Mouse (Mus musculus) liver, embryonic 13.5 days (tissue): ENCODE results near the gene Naa25. TPM values are rescaled to one million over a fixed set of nuclear protein-coding genes. Genes with fewer than 3 reads are reported as not detected.

Experiments used
- ATAC-seq: fragments of 200-750 bp; cut with Nextera tagmentation; 2 replicates; pipeline ENCODE4 v1.8.0; 2017; ENCODE audit warnings: low read depth, mild to moderate bottlenecking, moderate number of reproducible peaks, moderate library complexity
- DNase-seq: peaks from one replicate; pipeline ENCODE4 v3.0.0; 2022
- H3K27ac ChIP-seq: fragments of 300-500 bp; sonication (generic); 2 replicates; pipeline ENCODE4 v1.5.1; 2015; ENCODE audit warnings: moderate library complexity, mild to moderate bottlenecking, inconsistent platforms
- H3K27me3 ChIP-seq: fragments of 300-500 bp; sonication (generic); 2 replicates; pipeline ENCODE4 v1.6.1; 2015; ENCODE audit warnings: mild to moderate bottlenecking, inconsistent platforms
- H3K36me3 ChIP-seq: fragments of 300-500 bp; sonication (generic); 2 replicates; pipeline ENCODE4 v1.6.1; 2015; ENCODE audit warnings: mild to moderate bottlenecking, inconsistent platforms
- H3K4me1 ChIP-seq: fragments of 300-500 bp; sonication (generic); replicated peaks from 2 replicates; pipeline ENCODE4 v1.6.1; 2015; ENCODE audit warnings: inconsistent platforms
- H3K4me2 ChIP-seq: fragments of 300-500 bp; sonication (generic); 2 replicates; pipeline ENCODE4 v1.6.1; 2015; ENCODE audit warnings: inconsistent platforms, mild to moderate bottlenecking, moderate library complexity
- H3K4me3 ChIP-seq: fragments of 300-500 bp; sonication (generic); replicated peaks from 2 replicates; pipeline ENCODE4 v1.5.1; 2015; ENCODE audit warnings: mild to moderate bottlenecking, inconsistent platforms
- H3K9ac ChIP-seq: fragments of 300-500 bp; sonication (generic); 2 replicates; pipeline ENCODE4 v1.6.1; 2015; ENCODE audit warnings: mild to moderate bottlenecking, inconsistent platforms
- H3K9me3 ChIP-seq: fragments of 300-500 bp; sonication (generic); replicated peaks from 2 replicates; pipeline ENCODE4 v1.6.1; 2016; ENCODE audit warnings: inconsistent platforms
- WGBS: fragments of 180-500 bp; shearing (Covaris S2); methylation state at CpG from one replicate; pipeline ENCODE4 v1.1.7; 2015; ENCODE audit not compliant: insufficient replicate concordance; 5-methylcytosine and 5-hydroxymethylcytosine counted together
- polyA plus RNA-seq: library from polyadenylated mRNA; unstranded; fragments of >200 nt; fragmentation: Nextera tagmentation; extraction: Ambion mirVana; gene quantifications from 2 replicates; pipeline ENCODE4 v1.2.1, GENCODE M21; 2015

The Naa25 gene
- polyA plus RNA-seq, 1 experiment from 2014 or later: 32.8 TPM

DNA sequence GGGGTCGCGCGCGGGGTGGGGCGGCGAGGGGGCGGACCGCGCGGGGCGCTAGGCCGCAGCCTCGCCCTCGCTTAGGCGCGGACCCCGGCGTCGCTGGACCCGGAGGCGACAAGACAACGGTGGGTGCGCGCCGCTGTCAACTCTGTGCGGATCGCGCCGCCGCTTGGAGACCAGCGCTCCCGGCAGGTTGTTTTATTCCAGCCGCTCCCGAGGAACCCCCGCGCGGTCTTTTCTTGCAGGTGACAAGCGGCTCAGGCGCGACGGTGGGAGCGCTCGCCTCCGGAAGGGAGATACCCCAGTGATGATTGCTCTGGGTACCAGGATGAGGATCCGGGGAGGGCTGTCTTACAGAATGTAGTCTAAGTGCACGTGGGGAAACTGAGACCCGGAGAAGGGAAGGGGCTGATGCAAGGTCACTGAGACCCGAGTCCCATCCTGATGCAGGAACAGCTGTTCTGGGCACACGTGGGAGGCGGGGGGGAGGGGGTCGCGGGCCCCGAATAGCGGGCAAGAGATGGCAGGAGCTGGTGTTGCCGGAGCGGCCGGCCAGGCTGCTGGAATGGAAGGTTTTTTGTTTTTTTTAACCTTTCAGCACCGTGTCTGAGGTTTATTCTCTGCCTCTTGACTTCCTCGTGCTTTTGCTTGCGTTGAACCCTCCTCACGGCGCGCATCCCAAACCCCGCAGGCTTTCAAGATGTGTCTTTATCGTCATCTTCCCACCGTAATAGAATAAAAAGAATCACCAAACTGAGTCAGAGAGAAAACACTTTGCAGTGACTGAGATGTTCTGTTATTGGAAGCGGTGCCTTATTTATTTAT, 619 bp downstream of the Naa25 start:
- H3K27me3 ChIP-seq: no peaks in the 10 kb centered on the region
- H3K4me3 ChIP-seq: peak overlapping the region; percentile 92
- no peak for DNase-seq
- H3K27ac ChIP-seq: peak overlapping the region; percentile 74
- peak overlapping the region; percentile 96 for H3K4me2 ChIP-seq
- peak; percentile 68 for ATAC-seq
- H3K4me1 ChIP-seq: peaks cover 63% of the 10 kb centered on the region
- H3K9ac ChIP-seq: peak overlapping the region; percentile 90
- H3K9me3 ChIP-seq: 0 out of 2 replicates have a peak, but pooled peaks cover 3% of the 10 kb centered on the region
- H3K36me3 ChIP-seq: peaks cover 36% of the 10 kb centered on the region
- under 1% methylated on average over 67 of the region's 67 CpGs for WGBS

GRCm38 (mm10) chr5:121398965-121399462, 1.3 kb downstream of the Naa25 start:
- Histone ChIP-seq H3K9ac (peak overlapping the region; percentile 90), H3K27ac (peak overlapping the region; percentile 74; the same call in 1 of the 2 replicates), H3K36me3 (peaks cover 42% of the 10 kb centered on the region), H3K4me1 (peaks cover 70% of the 10 kb centered on the region), H3K9me3 (0 out of 2 replicates have a peak, but pooled peaks cover 3% of the 10 kb centered on the region), H3K4me2 (peak overlapping the region; percentile 96), H3K27me3 (no peaks in the 10 kb centered on the region), H3K4me3 (peak overlapping the region; percentile 92)
- 25% methylated on average over 9 of the region's 9 CpGs for WGBS
- ATAC-seq (no peak), DNase-seq (no peak)

DNA sequence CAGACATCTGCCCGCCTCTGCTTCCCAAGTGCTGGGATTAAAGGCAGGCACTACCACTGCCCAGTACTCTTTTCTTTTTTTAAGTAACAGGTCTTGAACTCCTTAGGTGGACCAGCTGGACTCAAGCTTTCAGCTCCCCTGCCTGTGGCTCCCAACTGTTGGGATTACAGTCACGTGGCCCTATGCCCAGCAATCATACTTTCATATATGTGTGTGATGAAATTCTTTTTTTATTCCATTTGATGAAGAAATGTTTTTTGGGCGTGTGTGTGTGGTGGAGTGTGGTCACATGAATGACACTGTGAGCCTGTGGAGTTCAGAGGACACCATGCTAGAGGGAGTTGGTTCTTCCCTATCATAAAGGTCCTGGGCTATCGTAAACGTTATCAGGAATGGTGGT, 1.8 kb downstream of the Naa25 start:
- H3K9ac ChIP-seq: peak overlapping the region; percentile 90
- H3K27me3 ChIP-seq: no peaks in the 10 kb centered on the region
- peak overlapping the region; percentile 96 for H3K4me2 ChIP-seq
- no peak for ATAC-seq
- DNase-seq: no peak
- peak overlapping the region; percentile 92 for H3K4me3 ChIP-seq
- 0 out of 2 replicates have a peak, but pooled peaks cover 2% of the 10 kb centered on the region for H3K9me3 ChIP-seq
- H3K27ac ChIP-seq: peak overlapping the region; percentile 29; the same call in 1 of the 2 replicates
- H3K4me1 ChIP-seq: peaks cover 73% of the 10 kb centered on the region
- H3K36me3 ChIP-seq: peaks cover 45% of the 10 kb centered on the region
- WGBS: 54% methylated on average over 5 of the region's 5 CpGs

DNA sequence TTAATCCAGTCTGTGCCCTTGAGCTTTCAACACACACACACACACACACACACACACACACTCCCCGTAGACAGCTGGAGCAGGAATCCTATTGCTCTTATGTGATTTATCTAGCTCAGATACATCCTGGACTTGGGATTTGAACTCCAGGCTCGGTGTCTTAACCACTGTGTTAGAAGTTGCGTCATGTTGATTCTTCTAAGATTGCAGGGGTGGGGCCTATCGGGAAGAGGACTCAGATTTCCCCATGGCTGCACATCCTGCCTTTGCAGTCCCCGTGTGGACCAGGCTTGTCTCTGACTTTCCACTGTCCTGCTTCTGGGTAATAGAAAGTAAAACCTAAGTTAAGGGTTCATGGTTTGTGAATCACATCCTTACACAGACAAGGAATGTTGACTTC, 2.3 kb downstream of the Naa25 start:
- no peak for DNase-seq
- H3K4me2 ChIP-seq: peak overlapping the region; percentile 96
- peak overlapping the region; percentile 92 for H3K4me3 ChIP-seq

GRCm38 (mm10) chr5:121400849-121401248, 3.1 kb downstream of the Naa25 start:
- Histone ChIP-seq H3K9ac (peak overlapping the region; percentile 53; the same call in 1 of the 2 replicates), H3K4me3 (peak overlapping the region; percentile 6; the same call in 1 of the 2 replicates), H3K27ac (peak overlapping the region; percentile 49; the same call in 1 of the 2 replicates), H3K4me1 (peaks cover 75% of the 10 kb centered on the region), H3K27me3 (no peaks in the 10 kb centered on the region), H3K36me3 (peaks cover 54% of the 10 kb centered on the region), H3K9me3 (no peaks in the 10 kb centered on the region), H3K4me2 (0 out of 2 replicates have a peak overlapping the region, but pooled peaks have one; percentile 26)
- ATAC-seq: no peak
- 29% methylated on average over 5 of the region's 5 CpGs for WGBS
- DNase-seq: no peak

More for the DNA sequence above, 2.3 kb downstream of the Naa25 start:
- WGBS: 36% methylated on average over 5 of the region's 5 CpGs
- Histone ChIP-seq H3K9ac (peak overlapping the region; percentile 90), H3K4me1 (peaks cover 75% of the 10 kb centered on the region), H3K36me3 (peaks cover 46% of the 10 kb centered on the region), H3K27ac (peak overlapping the region; percentile 29; the same call in 1 of the 2 replicates), H3K27me3 (no peaks in the 10 kb centered on the region), H3K9me3 (no peaks in the 10 kb centered on the region)
- ATAC-seq: no peak

GRCm38 (mm10) chr5:121407856-121408255, 10.1 kb downstream of the Naa25 start:
- no peaks in the 10 kb centered on the region for H3K27me3 ChIP-seq
- H3K4me1 ChIP-seq: peaks cover 26% of the 10 kb centered on the region
- H3K9me3 ChIP-seq: no peaks in the 10 kb centered on the region
- no peak overlapping the region for H3K4me3 ChIP-seq
- H3K4me2 ChIP-seq: no peak overlapping the region
- ATAC-seq (no peak), DNase-seq (no peak)
- H3K27ac ChIP-seq: no peak overlapping the region
- WGBS: 83% methylated on average over 8 of the region's 8 CpGs
- H3K36me3 ChIP-seq: peaks cover 92% of the 10 kb centered on the region
- no peak overlapping the region for H3K9ac ChIP-seq

DNA sequence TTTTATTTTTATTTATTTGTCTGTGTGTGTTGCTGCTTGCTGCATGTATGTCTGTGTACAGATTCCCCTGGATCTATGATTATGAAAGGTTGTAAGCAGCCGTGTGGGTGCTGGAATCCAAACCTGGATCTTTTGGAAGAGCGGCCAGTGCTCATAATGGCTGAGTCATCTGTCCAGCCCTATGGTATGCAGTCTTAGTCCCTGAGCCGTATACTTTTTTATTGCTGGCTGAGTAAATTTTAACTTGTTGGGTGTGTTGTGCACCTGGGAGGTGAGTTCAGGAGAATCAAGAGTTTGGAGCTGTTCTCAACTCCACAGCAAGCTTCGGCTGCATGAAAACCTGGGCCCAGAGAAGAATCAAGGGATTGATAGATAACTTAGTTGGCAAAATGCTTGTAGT, 13.2 kb downstream of the Naa25 start:
- no peak overlapping the region for H3K4me3 ChIP-seq
- H3K9ac ChIP-seq: no peak overlapping the region
- no peak overlapping the region for H3K4me2 ChIP-seq
- peaks cover 94% of the 10 kb centered on the region for H3K36me3 ChIP-seq
- H3K27me3 ChIP-seq: no peaks in the 10 kb centered on the region
- no peak overlapping the region for H3K27ac ChIP-seq
- WGBS: 90% methylated on average over 4 of the region's 4 CpGs
- no peaks in the 10 kb centered on the region for H3K9me3 ChIP-seq
- 0 out of 2 replicates have a peak, but pooled peaks cover 10% of the 10 kb centered on the region for H3K4me1 ChIP-seq
- DNase-seq (no peak), ATAC-seq (no peak)

DNA sequence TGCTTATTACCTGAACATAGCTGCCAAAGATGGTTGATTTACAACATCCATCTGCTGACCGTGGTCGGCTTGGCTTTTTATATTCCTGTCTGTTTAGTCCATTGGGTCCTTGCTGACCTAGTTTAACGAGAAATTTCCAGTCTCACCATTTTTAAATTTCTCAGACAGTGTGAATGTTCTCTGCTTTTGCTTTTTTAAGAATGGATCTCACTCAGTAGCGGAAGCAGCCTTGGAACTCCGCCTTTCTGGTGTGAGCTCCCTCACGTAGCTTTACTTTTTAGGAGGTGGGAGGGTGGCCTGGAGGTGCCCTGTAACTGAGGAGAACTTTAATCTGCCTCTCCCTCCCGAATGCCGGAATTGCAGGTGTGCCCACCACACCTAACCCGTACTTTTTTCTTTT, 23.0 kb downstream of the Naa25 start:
- Histone ChIP-seq H3K27me3 (no peaks in the 10 kb centered on the region), H3K36me3 (peaks cover 99% of the 10 kb centered on the region), H3K27ac (no peak overlapping the region), H3K4me2 (no peak overlapping the region), H3K4me3 (no peak overlapping the region), H3K9me3 (no peaks in the 10 kb centered on the region), H3K4me1 (no peaks in the 10 kb centered on the region), H3K9ac (no peak overlapping the region)
- DNase-seq: no peak
- ATAC-seq: no peak
- 86% methylated on average over 9 of the region's 9 CpGs for WGBS

GRCm38 (mm10) chr5:121422787-121423186, 25.1 kb downstream of the Naa25 start:
- DNase-seq: no peak
- 87% methylated on average over 6 of the region's 6 CpGs for WGBS
- peaks cover 99% of the 10 kb centered on the region for H3K36me3 ChIP-seq
- no peak overlapping the region for H3K4me3 ChIP-seq
- no peak overlapping the region for H3K9ac ChIP-seq
- no peaks in the 10 kb centered on the region for H3K9me3 ChIP-seq
- H3K4me1 ChIP-seq: no peaks in the 10 kb centered on the region
- H3K27ac ChIP-seq: no peak overlapping the region
- no peak overlapping the region for H3K4me2 ChIP-seq
- ATAC-seq: no peak
- H3K27me3 ChIP-seq: no peaks in the 10 kb centered on the region

GRCm38 (mm10) chr5:121423297-121423696, 25.6 kb downstream of the Naa25 start:
- Histone ChIP-seq H3K27ac (no peak overlapping the region), H3K4me1 (no peaks in the 10 kb centered on the region), H3K9me3 (no peaks in the 10 kb centered on the region), H3K4me3 (no peak overlapping the region), H3K27me3 (no peaks in the 10 kb centered on the region), H3K9ac (no peak overlapping the region), H3K4me2 (no peak overlapping the region), H3K36me3 (peaks cover 99% of the 10 kb centered on the region)
- ATAC-seq (no peak), DNase-seq (no peak)
- 90% methylated on average over 10 of the region's 10 CpGs for WGBS

GRCm38 (mm10) chr5:121428954-121429353, 31.2 kb downstream of the Naa25 start:
- no peak overlapping the region for H3K9ac ChIP-seq
- no peaks in the 10 kb centered on the region for H3K27me3 ChIP-seq
- no peak overlapping the region for H3K4me3 ChIP-seq
- H3K4me1 ChIP-seq: no peaks in the 10 kb centered on the region
- no peak overlapping the region for H3K4me2 ChIP-seq
- no peaks in the 10 kb centered on the region for H3K9me3 ChIP-seq
- H3K27ac ChIP-seq: no peak overlapping the region
- no peak for ATAC-seq
- DNase-seq: no peak
- 89% methylated on average over 3 of the region's 3 CpGs for WGBS
- H3K36me3 ChIP-seq: peaks cover 100% of the 10 kb centered on the region
